Mouse (Mus musculus) thymus, postnatal 4 days (tissue): ENCODE measurements around the gene Med26.

ENCODE experiments used
- DNase-seq: peaks from one replicate; pipeline ENCODE4 v3.0.0; 2021

The Med26 gene

DNA sequence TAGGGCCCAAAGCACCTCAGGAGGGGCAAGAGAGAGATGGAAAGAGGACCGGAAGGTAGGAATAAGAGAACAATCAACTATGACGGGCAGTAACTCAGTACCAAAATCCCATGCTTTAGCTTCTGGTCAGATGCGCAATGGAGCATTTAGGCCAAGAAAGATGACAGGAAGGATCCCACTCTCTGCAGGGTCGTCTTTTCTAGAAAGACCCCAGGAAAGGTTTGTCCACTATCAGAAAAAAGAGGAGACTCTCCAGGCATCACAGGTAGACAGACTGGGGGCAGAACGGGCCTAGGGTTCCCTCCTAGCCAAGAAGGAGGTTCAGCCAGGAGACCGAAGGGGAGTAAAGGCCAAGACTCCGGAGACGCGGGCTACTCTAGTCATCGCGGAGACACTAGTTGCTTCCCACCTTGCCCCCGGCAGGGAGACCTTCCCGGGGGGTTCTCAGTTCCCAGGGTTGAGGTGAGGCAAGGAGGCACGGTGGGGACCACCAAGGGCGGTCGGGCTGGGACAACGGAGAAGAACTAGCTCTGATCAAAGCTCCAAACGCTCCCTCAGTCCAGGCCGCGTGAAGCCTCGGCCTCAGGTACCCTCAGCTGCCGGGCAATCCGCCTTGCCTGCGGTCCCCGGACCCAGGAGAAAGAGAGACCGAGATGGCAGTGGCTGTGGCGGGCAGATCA lies 808 bp downstream of the Med26 start:
- no peak for DNase-seq

DNA sequence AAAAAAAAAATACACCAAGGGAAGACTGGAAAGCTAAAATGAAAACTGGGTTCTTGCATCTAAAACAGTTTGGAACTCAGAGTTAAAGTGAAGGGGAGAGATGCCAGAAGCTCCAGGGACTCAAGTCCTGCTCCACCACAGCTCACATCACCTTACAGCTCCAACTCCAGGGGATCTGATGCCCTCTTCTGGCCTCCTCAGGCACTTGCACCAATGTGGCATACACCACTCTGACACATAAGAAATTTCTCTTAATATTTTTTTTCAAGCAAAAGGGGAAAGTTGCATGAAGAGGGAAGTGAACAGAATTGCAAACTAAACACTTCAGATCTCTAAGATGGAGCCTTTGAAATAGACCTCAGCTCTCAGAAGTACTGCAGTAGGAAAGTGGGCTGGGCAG lies 8.8 kb downstream of the Med26 start:
- peak; percentile 33 for DNase-seq

DNA sequence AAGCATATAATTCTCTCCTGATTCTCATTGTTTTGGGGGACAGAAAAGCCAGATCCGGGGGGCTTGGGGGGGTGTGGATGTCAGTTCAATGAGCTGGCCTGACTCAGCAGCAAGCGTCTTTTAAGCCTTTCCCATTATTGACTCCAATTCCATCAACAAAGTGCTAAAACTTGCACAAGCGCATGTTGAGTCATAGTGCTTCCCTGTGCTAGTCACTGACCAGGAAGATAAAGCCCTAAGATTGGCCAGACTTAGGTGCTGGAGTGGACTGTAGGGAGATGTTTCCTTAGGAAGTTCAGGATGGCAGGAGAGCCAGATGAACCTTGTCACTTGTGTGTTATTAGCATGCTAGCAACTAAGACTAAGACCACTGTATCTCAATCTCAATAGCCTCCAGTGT lies 13.2 kb downstream of the Med26 start:
- DNase-seq: no peak

DNA sequence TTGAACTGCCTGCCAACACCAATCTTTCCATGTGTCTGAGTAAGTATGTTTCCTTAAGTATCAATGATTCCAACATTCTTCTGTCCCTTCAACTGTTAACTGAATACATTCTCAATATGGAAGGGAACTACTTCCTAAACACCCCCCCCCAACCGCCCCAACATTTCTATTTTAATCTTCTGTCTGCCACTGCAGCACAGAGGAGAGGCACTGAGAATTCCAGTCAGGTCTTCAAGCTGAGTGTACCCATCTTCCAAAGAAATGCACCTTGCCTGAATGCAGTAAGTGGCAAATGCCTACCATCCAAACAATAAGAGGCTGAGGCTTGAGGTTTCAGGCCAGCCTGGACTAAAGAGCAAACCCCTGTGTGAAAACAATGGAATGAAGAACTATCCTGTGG lies 16.0 kb downstream of the Med26 start:
- DNase-seq: no peak

DNA sequence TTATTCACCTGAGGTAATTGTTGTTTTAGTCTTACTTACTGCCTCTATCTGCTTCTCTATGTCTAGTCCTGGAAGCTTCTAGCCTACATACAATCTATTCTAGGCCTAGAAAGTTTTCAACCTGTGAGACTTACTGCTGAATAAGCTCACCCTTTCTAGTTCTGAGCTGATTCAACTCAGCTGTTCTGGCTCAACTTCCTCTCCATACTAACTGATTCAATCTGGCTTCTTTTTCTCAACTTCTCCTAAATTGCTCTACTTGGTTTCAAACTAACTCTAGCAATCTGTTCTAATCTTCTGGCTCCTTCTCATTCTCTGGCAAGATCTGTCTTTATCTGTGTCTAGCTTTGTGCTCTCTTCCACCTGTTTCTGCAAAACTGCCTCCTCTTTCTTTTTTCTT lies 26.2 kb downstream of the Med26 start:
- no peak for DNase-seq

DNA sequence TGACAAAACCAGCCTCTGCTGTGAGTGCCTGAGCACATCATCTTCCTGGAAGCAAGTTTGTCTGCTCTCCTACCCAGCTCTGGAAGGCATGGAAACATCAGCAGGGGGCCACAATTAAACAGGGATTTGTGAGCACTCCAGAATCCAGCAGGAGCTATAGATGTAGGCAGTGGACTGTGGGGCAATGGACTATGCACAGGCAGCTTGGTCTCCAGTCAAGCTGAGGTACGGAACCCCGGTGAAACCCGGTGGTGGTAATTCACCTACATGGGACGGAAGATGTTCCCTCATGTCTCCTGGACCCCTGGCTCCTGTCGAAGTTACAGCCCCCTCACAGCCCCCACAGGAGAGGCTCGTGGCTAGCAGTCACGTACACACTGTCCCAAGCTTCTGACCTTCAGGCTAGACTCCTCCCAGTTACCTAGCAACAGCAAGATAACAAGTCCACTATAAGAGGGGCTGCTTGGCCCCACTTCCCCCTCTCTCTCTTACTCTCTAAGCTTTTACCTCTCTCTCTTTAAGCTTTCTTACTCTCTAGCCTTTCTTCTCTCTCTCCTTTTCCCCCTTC lies 30.6 kb downstream of the Med26 start:
- DNase-seq: no peak

DNA sequence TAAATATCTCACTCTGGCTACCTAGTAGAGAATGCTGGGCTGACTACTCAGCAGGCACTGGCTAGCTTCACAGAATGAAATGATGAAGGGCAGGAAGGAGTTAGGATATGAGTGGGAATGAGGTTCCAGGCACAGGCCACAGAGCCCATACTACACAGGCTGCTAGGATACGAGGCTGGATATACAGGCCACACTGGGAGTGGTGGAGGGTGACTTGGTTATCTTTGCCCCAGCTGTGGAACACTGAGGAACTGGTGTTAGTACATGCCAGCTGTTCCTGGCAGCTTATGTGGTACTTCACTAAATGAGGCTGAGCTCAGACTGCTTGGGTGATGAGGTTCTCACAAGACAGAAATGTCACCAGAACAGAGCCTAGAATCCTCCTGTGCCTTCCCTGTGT lies 34.9 kb downstream of the Med26 start:
- no peak for DNase-seq

DNA sequence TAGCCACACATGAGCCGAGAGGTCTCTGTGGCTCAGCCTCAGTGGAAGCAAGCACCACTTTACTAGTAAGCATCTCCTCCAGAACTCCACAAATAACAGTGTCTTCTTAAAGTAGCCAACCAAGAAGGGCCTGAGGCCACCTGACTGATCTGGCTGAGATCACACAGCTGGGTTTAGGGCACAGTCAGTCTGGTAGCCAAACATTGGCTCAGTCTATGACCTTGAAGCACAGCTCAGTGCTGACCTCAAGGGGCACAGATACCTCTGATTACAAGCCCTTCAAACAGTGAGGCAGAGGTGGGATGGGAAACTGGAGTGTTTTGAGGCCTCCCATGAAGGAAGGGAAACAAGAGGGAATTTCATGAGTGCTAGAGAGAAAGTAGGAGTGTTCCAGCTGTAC lies 35.4 kb downstream of the Med26 start:
- no peak for DNase-seq

DNA sequence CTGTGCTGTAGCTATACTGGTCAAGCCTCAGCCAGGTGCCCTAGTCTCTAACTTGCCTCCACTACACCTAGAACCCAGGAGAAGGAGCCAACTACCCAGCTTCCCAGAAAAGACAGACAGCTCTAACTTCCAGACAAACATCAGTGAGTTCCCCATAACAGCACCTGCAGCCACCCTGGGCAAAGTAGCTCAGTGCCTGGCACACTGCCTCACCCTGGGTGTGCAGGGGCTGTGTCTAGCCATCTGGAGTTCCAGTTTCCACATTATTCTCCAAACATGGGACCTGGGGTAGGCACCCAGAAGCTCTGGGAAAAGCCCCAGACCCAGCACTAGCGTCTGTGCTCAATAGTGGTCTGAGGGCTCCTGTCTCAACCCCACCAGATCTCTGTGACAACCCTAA lies 40.6 kb downstream of the Med26 start:
- no peak for DNase-seq

DNA sequence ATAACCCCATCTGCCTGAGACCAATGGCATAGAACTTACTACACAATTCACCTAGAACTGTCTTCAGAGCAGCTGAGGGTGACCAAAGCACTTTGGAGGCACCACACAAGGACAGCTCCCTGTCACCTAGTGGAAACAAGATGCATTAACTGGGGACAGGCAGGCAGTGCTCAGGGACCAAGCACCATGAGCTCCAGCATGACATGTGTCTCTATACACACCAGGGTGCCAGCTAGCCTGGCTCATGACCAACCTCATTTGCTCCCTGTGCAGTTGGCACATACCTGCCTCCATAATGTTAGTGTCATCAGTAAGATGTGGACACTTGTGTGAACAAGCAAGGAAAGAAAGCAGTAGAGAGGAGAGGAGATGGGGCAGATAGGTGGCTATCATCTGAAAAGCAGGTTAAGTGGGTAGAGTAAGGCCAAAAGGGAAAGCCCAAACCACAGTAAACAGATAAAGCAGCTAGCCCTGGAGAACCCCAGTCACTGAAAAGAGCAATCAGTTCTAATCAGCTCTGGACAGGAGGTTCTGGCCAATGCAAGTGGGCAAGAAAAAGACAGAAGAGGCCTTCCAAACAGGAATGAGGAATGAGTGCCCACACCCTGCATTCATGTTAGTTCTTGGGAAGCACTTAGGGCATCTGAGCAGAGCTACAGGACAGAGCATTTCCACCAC lies 43.3 kb downstream of the Med26 start:
- no peak for DNase-seq

DNA sequence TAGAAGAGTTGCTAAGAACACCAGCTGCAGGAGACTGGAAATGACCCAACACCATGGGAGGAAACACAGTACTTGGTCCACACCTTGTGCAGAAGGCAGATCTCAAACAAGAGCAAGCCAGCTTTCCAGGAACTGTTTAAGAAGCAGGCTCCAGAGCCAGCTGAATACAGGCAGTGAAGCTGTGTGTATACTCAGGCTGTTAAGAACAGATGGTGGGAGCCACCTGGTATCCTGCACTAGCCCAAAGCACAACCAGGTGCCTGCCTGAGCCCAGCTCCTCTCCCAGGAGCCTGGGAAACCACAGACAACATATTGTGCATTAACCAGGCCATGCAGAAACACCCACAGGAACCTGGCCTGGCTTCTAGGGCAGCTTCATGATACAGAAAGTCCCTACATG lies 43.9 kb downstream of the Med26 start:
- peak; percentile 26 for DNase-seq

DNA sequence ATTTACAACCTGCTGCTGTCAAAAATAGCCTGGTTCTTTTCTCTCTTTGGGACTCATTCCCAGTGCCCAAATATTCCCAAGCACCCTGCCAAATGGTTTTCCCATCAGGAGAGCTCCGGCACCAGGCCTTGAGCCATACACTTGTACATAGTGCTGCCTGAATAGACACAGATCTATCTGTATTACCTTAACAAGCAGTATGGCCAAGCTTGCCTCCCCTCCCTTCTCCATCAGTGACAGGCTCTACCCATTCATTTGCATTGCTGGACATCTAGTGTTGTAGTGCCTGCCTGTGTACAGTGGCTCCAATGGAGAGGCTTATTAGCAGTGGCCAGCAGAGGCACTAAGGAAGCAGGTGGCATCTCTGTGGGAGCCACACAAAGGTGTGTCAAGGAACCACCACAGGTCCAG lies 47.5 kb downstream of the Med26 start:
- DNase-seq: no peak

DNA sequence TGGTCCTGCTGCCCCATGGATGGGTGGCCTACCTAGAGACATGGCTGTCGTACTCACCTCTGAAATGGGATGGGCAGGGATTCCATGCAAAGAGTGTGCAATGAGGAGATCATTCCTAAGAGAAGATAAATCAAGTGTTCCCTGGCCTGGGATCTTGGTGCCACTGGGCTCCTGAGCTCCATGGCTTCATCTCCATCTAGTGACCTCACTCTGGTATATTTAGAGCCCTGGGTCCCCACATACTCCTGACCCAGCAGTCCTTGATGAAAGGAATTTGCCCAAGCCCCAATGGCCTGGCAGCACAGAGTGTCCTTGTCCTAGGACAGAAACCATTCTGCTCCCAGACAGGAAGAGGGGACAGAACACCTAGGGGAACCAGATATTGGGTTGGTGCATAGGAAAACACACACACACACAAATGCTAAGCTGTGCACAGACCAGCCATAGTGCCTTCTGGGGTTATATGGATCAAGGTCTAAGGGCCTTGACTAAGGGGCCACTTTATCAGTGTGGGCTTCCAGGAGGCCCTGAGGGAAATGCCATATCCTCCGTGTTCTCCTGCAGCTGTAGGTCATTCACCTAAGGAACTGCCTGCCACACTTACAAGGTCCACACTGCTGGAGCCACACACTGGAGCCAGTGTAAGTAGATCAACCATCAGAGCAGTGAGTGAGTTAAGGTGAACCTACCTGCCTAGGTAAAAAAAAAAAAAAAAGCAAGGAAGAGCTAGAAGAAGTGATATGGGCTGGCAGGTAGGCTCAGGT lies 48.4 kb downstream of the Med26 start:
- no peak for DNase-seq

DNA sequence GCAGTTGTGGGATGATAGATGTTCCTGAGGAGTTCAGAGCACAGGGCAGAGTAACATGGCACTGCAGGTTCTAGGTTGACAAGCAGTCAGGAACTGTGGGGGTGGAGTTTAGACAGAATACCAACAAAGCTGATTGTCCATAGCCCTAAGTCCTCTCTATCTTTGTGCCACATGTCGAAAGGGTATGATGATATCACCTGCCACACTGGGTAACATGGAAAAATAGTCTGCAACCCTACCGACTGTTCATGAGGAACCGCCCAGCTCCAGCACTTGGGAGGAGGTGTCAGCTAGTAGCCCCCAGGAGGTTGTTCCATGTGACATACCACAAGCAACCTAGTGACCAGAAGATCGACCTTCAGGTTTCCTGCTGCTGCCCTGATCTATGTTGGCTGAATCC lies 49.5 kb downstream of the Med26 start:
- DNase-seq: no peak

DNA sequence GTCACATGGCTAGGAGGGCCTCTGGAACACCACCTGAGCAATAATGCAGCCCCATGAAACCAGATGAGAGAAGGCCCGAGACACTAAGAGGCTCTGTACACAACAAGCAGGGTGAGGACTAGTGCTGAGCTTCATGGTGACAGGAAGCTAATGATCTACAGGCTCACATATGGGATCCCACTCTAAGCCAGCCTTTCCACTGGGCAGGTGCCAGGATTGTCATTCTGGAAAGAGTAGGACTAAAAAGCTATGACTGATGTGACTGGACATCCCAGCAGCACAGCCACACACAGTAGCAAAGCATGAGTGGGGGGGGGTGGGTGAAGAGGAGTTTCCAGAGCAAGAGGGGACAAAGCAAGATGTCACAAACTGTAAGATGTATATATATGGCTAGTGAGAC lies 50.2 kb downstream of the Med26 start:
- DNase-seq: no peak

DNA sequence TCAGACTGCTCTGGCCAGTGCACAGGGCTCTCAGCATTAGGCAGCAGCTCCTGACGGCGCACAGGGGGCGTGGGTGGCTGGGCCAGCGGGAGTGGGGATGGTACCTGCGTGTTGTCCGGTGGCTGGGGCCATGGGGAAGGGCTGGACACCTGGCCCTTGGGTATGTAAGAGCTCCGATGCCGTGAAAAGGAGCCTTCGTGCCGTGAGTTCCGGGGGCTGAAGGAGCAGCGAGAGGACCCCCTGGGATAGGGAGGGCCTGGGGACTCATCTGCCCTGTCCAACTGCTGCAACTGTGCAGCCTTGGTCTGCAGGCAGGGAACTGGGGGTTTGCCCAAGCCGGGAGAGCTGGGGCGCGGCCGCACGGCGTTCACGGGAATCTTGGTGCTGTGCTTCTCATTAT lies 51.9 kb downstream of the Med26 start:
- no peak for DNase-seq

DNA sequence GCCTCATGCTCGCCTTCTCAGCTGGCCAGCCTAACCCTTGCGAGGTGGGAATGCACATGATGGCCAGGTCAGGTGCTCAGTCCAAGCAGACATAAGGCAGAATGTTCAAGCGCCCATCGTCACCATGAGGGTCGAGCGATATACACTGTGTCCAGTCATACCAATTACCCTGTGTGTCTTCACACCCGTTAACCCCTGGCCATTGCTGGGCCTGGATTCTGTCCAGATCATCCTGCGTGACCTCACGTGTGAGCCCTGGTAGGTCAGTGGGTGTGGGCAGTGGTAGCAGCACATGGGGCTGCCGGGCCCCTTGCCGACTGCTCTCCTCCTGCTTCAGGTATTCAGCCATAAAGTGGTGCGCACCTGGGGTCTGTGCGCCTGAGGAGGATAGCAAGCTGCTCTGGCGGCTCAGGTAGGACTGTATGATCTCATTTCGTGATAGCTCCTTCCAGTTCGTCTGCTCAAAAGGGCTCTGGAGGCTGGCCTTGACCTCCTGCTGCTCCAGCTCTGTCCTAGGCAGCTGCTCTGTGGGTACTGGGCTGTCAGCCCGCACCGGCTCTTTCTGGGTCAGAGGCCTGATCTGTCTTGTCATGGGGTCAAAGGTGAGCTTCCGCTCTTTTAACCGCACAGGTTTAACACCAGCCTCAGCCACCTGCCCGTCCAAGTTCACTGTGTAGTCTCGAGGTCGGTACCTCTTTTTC lies 52.5 kb downstream of the Med26 start:
- no peak for DNase-seq

DNA sequence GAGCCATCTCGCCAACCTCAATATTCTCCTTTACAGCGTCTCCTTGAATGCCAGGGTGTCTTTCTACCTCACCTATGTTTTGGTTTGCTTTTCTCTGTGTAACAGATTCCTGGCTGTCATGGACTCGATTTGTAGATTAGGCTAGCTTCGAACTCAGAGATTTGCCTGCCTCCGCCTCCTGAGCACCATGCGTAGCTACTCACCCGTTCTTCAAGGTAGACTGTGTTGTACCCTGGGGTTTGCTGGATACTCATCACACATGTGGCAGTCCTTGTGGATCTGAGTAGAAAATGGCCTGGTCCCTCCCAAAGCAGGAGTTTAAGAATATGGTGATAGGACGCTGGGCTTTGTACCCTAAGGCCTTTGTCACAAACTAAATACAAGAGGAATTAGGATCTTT lies 54.7 kb downstream of the Med26 start:
- no peak for DNase-seq

DNA sequence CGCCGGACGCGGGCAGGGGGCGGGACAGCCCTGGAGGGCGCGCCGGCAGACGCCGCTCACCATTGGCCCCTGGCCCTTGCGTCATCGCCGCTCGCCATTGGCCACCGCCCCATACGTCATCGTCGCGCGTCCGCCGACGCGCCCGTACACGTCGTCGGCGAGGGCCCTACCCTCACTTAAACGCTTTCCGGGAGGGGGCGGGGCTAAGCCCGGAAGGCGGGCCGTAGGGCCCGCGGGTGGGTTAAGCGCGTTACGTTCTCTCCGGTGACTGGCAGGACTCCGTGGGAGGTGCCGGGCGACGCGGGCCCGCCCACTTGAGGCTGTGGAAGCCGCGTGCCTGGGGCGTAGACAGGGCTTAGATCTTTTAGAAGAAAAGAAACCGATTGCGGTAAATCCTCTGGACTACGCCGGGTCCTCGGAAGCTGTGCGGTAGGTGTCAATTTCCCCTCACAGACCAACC lies 55.4 kb downstream of the Med26 start:
- peak; percentile 100 for DNase-seq

DNA sequence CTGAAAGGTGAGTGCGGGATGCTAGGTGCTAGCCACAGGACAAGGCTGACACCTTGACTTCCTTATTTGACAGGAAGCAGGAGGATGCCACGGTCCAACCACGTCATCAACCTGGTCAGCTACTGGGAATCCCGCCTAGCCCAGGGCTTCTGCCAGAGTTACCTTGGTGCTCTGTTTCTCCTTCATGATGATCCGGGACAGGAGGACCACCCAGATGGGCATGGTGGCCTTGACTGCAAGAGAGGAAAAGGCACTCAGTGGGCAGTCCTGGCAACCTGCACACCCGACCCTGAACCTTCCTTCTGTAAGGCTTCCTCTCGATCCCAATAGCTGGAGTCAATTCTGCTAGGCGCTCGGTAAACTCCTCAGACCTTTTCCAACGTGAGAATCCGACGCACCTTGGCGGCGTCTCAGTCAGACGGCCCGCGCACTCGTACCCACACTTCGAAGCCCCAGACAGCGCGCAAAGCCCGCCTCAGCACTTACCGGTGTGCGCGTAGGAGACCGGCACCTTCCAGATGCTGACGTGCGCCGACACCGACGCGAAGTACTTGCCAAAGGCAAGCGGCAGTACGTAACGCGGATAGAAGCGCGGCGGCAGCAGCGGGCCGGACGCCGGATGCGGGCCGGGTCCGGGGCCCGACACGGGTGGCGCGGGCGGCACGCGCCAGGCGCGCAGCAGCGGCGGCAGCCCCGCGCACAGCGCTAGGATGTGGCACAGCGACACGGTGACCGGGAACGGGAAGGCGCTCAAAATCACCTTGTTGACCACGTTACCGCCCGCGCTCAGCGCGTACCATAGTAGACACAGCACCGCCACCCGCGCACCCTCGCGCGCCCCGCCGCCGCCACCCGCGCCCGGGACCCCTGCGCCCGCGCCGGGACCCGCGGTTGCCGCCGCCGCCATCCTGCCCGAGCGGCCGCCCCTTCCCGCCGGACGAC lies 56.1 kb downstream of the Med26 start, which contains the start of gene Slc35e1:
Gene Slc35e1 (minus strand): TSS at position 935 of the 942 bp plus-strand sequence.
- DNase-seq: no peak

DNA sequence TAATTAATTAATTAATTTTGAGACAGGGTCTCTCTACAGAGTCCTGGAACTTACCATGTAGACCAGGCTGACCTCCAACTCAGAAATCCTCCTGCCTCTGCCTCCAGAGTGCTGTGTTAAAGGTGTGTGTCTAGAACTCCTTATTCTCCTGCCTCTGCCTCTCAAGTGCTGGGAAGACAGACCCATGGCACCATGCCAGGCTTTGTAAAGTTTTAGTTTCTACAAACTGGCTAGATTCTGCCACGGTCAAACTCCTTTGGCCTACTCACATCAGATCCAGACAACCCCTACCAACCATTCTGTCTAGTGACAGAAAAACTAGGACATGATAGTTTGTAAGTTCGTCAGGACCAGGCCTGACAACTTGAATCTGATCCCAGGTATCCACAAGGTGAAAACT lies 57.1 kb downstream of the Med26 start:
- DNase-seq: no peak

DNA sequence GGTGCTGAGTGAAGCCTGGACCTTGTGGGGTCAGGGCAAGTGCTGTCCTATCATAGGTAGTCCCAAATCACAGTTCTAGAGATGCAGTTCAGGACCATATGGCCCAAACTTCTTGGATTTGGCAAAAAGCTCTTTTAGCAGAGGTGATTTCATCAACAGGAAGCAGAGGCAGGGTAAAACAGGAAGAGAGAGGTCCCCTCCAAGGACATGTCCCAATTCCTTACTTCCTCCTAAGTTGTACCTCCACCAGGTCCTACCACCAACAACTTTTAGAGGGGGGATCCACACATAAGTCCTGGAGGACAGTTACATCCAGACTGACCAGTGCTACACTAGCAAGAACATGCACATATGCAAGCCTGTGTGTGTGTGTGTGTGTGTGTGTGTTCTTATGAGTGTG lies 61.1 kb downstream of the Med26 start:
- DNase-seq: no peak
